Mouse (Mus musculus) megakaryocyte progenitor cell, adult 5-6 weeks (primary cell): ENCODE measurements at regions not wholly inside any gene's neighbourhood (a gene's known extent, or its start where the extent isn't known, plus 50 kb on each side); places are given as distances from the start of the nearest gene placed in this dataset.
"Not testable (repeated sequence)": the region's sequence is repeated elsewhere in the genome, so short reads cannot be mapped to it uniquely, and the experiment has no call there.

Experiments
- ATAC-seq: replicated peaks from 2 replicates; pipeline ENCODE4 v1.8.0; 2016; ENCODE audit warnings: mild to moderate bottlenecking, moderate TSS enrichment, inconsistent platforms; ENCODE audit not compliant: poor library complexity

GRCm38 (mm10) chr15:41920270-41920669, 1786.1 kb downstream of the 9330182O14Rik start:
- ATAC-seq = no peak

- ATAC-seq = no peak
Measured at GRCm38 (mm10) chr15:41936697-41937096, 1802.5 kb downstream of the 9330182O14Rik start.

GRCm38 (mm10) chr15:41945226-41945625, 1811.1 kb downstream of the 9330182O14Rik start:
- no peak for ATAC-seq

GRCm38 (mm10) chr15:41947888-41948287, 1813.7 kb downstream of the 9330182O14Rik start:
- ATAC-seq = no peak

- peak; percentile 91 for ATAC-seq
Measured at GRCm38 (mm10) chr15:41948347-41949093, 1814.4 kb downstream of the 9330182O14Rik start.

GRCm38 (mm10) chr15:41949094-41949461, 1814.9 kb downstream of the 9330182O14Rik start:
- ATAC-seq = no peak

- 0 out of 2 replicates have a peak, but pooled peaks have one; percentile 49 for ATAC-seq
Measured at GRCm38 (mm10) chr15:41951276-41951675, 1817.1 kb downstream of the 9330182O14Rik start.

- ATAC-seq = no peak
Measured at GRCm38 (mm10) chr15:41960597-41960996, 1826.4 kb downstream of the 9330182O14Rik start.

GRCm38 (mm10) chr15:41970877-41971276, 1836.7 kb downstream of the 9330182O14Rik start:
- ATAC-seq = no peak

- ATAC-seq = peak; percentile 98
Measured at GRCm38 (mm10) chr15:41973263-41973662, 1839.1 kb downstream of the 9330182O14Rik start.

GRCm38 (mm10) chr15:41977196-41977595, 1843.0 kb downstream of the 9330182O14Rik start:
- ATAC-seq = no peak

GRCm38 (mm10) chr15:41977649-41978231, 1843.6 kb downstream of the 9330182O14Rik start:
- no peak for ATAC-seq

GRCm38 (mm10) chr15:41983261-41983660, 1849.1 kb downstream of the 9330182O14Rik start:
- ATAC-seq = no peak

GRCm38 (mm10) chr15:41984267-41984666, 1850.1 kb downstream of the 9330182O14Rik start:
- no peak for ATAC-seq

- ATAC-seq = no peak
Measured at GRCm38 (mm10) chr15:41986264-41986663, 1852.1 kb downstream of the 9330182O14Rik start.

GRCm38 (mm10) chr15:41989065-41989464, 1854.9 kb downstream of the 9330182O14Rik start:
- ATAC-seq = no peak

GRCm38 (mm10) chr15:41991816-41992215, 1857.7 kb downstream of the 9330182O14Rik start:
- no peak for ATAC-seq

GRCm38 (mm10) chr15:42032286-42032685, 1898.1 kb downstream of the 9330182O14Rik start:
- not testable (repeated sequence) for ATAC-seq

- no peak for ATAC-seq
Measured at GRCm38 (mm10) chr15:42047088-42047976, 1913.2 kb downstream of the 9330182O14Rik start.

- no peak for ATAC-seq
Measured at GRCm38 (mm10) chr15:42056772-42057171, 1922.6 kb downstream of the 9330182O14Rik start.

GRCm38 (mm10) chr15:42068207-42068831, 1934.2 kb downstream of the 9330182O14Rik start:
- no peak for ATAC-seq
